Mouse (Mus musculus): ENCODE data around the gene Gm11027. TPM values are rescaled to one million over a fixed set of nuclear protein-coding genes. Genes with fewer than 3 reads are reported as not detected.

Gm11027 gene
- polyA plus RNA-seq, 1 experiment: not detected

- Histone ChIP-seq H3K27me3 (ENCODE audit: control insufficient read depth, insufficient read depth, insufficient read length) (no peaks in the 10 kb centered on the region), H3K36me3 (ENCODE audit: control insufficient read depth, insufficient read depth) (no peaks in the 10 kb centered on the region), H3K79me2 (ENCODE audit: control insufficient read depth, insufficient read depth) (peaks cover 9% of the 10 kb centered on the region), H3K4me3 (peak within 1 kb of the TSS; percentile 26), H3ac (ENCODE audit: control insufficient read depth, insufficient read length) (peak within 1 kb of the TSS; percentile 20), H3K4me2 (ENCODE audit: low read depth) (peak within 1 kb of the TSS; percentile 92)
- TF ChIP-seq E2F4 (IDR thresholded peaks at IDR 0.05; ENCODE audit: insufficient read depth) (no peak), REST (IDR thresholded peaks at IDR 0.05; ENCODE audit: insufficient read depth, insufficient read length) (no peak), SRF (IDR thresholded peaks at IDR 0.05; ENCODE audit: control insufficient read depth, insufficient read length, low read depth) (no peak), USF1 (IDR thresholded peaks at IDR 0.05; ENCODE audit: low read depth) (no peak), POLR2A (IDR thresholded peaks at IDR 0.05; ENCODE audit: insufficient read length, low read depth) (peak; percentile 65), POLR2AphosphoS2 (IDR thresholded peaks at IDR 0.05; ENCODE audit: insufficient read length, low read depth) (peak; percentile 56), CEBPB (IDR thresholded peaks at IDR 0.05; ENCODE audit: insufficient read depth, poor library complexity, severe bottlenecking) (no peak), TCF12 (IDR thresholded peaks at IDR 0.05; ENCODE audit: insufficient read depth, poor library complexity, severe bottlenecking) (no peak), MYOG (IDR thresholded peaks at IDR 0.05; ENCODE audit: control insufficient read depth in 1 of 3, insufficient read depth in 1 of 3, insufficient read length in 2 of 3, low read depth in 2 of 3) (no peak)
These were observed 12.4 kb upstream of the Gm11027 start, which contains the start of gene Wdr60 for GRCm38 (mm10) chr12:116262555-116263341. TSS of gene Wdr60 (minus strand) at chr12:116263022.

- Histone ChIP-seq H3ac (ENCODE audit: control insufficient read depth, insufficient read length) (no peak overlapping the region), H3K27me3 (ENCODE audit: control insufficient read depth, insufficient read depth, insufficient read length) (no peaks in the 10 kb centered on the region), H3K4me2 (ENCODE audit: low read depth) (no peak overlapping the region), H3K79me2 (ENCODE audit: control insufficient read depth, insufficient read depth) (no peaks in the 10 kb centered on the region), H3K36me3 (ENCODE audit: control insufficient read depth, insufficient read depth) (no peaks in the 10 kb centered on the region), H3K4me3 (no peak overlapping the region)
- TF ChIP-seq SRF (IDR thresholded peaks at IDR 0.05; ENCODE audit: control insufficient read depth, insufficient read length, low read depth) (no peak), MAX (IDR thresholded peaks at IDR 0.05; ENCODE audit: low read depth) (no peak), REST (IDR thresholded peaks at IDR 0.05; ENCODE audit: insufficient read depth, insufficient read length) (no peak), MYOG (IDR thresholded peaks at IDR 0.05; ENCODE audit: control insufficient read depth in 1 of 3, insufficient read depth in 1 of 3, insufficient read length in 2 of 3, low read depth in 2 of 3) (no peak), E2F4 (IDR thresholded peaks at IDR 0.05; ENCODE audit: insufficient read depth) (no peak), USF1 (IDR thresholded peaks at IDR 0.05; ENCODE audit: low read depth) (no peak), POLR2A (IDR thresholded peaks at IDR 0.05; ENCODE audit: insufficient read length, low read depth) (no peak), TCF12 (IDR thresholded peaks at IDR 0.05; ENCODE audit: insufficient read depth, poor library complexity, severe bottlenecking) (no peak), TCF3 (IDR thresholded peaks at IDR 0.05; ENCODE audit: insufficient read length, low read depth) (no peak), POLR2AphosphoS2 (IDR thresholded peaks at IDR 0.05; ENCODE audit: insufficient read length, low read depth) (no peak), MYOD1 (IDR thresholded peaks at IDR 0.05; ENCODE audit: control insufficient read depth in 1 of 3, insufficient read length in 2 of 3, low read depth in 2 of 3) (no peak), CEBPB (IDR thresholded peaks at IDR 0.05; ENCODE audit: insufficient read depth, poor library complexity, severe bottlenecking) (no peak)
These were observed 10.4 kb upstream of the Gm11027 start for GRCm38 (mm10) chr12:116264756-116265155.

GRCm38 (mm10) chr12:116265275-116265674 is 9.9 kb upstream of the Gm11027 start:
- TF ChIP-seq POLR2A (IDR thresholded peaks at IDR 0.05; ENCODE audit: insufficient read length, low read depth) (no peak), TCF3 (IDR thresholded peaks at IDR 0.05; ENCODE audit: insufficient read length, low read depth) (no peak), MYOD1 (IDR thresholded peaks at IDR 0.05; ENCODE audit: control insufficient read depth in 1 of 3, insufficient read length in 2 of 3, low read depth in 2 of 3) (no peak), REST (IDR thresholded peaks at IDR 0.05; ENCODE audit: insufficient read depth, insufficient read length) (no peak), MAX (IDR thresholded peaks at IDR 0.05; ENCODE audit: low read depth) (no peak), MYOG (IDR thresholded peaks at IDR 0.05; ENCODE audit: control insufficient read depth in 1 of 3, insufficient read depth in 1 of 3, insufficient read length in 2 of 3, low read depth in 2 of 3) (no peak), POLR2AphosphoS2 (IDR thresholded peaks at IDR 0.05; ENCODE audit: insufficient read length, low read depth) (no peak), USF1 (IDR thresholded peaks at IDR 0.05; ENCODE audit: low read depth) (no peak), E2F4 (IDR thresholded peaks at IDR 0.05; ENCODE audit: insufficient read depth) (no peak), TCF12 (IDR thresholded peaks at IDR 0.05; ENCODE audit: insufficient read depth, poor library complexity, severe bottlenecking) (no peak)
- Histone ChIP-seq H3K4me2 (ENCODE audit: low read depth) (no peak overlapping the region), H3K27me3 (ENCODE audit: control insufficient read depth, insufficient read depth, insufficient read length) (no peaks in the 10 kb centered on the region), H3ac (ENCODE audit: control insufficient read depth, insufficient read length) (no peak overlapping the region), H3K4me3 (no peak overlapping the region), H3K36me3 (ENCODE audit: control insufficient read depth, insufficient read depth) (no peaks in the 10 kb centered on the region), H3K79me2 (ENCODE audit: control insufficient read depth, insufficient read depth) (no peaks in the 10 kb centered on the region)

GRCm38 (mm10) chr12:116269450-116269849 is 5.7 kb upstream of the Gm11027 start:
- Histone ChIP-seq H3ac (ENCODE audit: control insufficient read depth, insufficient read length) (no peak overlapping the region), H3K79me2 (ENCODE audit: control insufficient read depth, insufficient read depth) (no peaks in the 10 kb centered on the region), H3K36me3 (ENCODE audit: control insufficient read depth, insufficient read depth) (no peaks in the 10 kb centered on the region), H3K4me2 (ENCODE audit: low read depth) (peak overlapping the region; percentile 7), H3K27me3 (ENCODE audit: control insufficient read depth, insufficient read depth, insufficient read length) (no peaks in the 10 kb centered on the region), H3K4me3 (no peak overlapping the region)
- TF ChIP-seq USF1 (IDR thresholded peaks at IDR 0.05; ENCODE audit: low read depth) (peak; percentile 8), TCF3 (IDR thresholded peaks at IDR 0.05; ENCODE audit: insufficient read length, low read depth) (no peak)

GRCm38 (mm10) chr12:116270538-116270937 is 4.6 kb upstream of the Gm11027 start:
- Histone ChIP-seq H3K27me3 (ENCODE audit: control insufficient read depth, insufficient read depth, insufficient read length) (no peaks in the 10 kb centered on the region), H3K4me3 (no peak overlapping the region), H3K79me2 (ENCODE audit: control insufficient read depth, insufficient read depth) (no peaks in the 10 kb centered on the region), H3K36me3 (ENCODE audit: control insufficient read depth, insufficient read depth) (no peaks in the 10 kb centered on the region), H3K4me2 (ENCODE audit: low read depth) (no peak overlapping the region), H3ac (ENCODE audit: control insufficient read depth, insufficient read length) (no peak overlapping the region)
- no peak for TF ChIP-seq MYOD1 (IDR thresholded peaks at IDR 0.05; ENCODE audit: control insufficient read depth in 1 of 3, insufficient read length in 2 of 3, low read depth in 2 of 3)
- no peak for TF ChIP-seq POLR2AphosphoS2 (IDR thresholded peaks at IDR 0.05; ENCODE audit: insufficient read length, low read depth)
- no peak for TF ChIP-seq SRF (IDR thresholded peaks at IDR 0.05; ENCODE audit: control insufficient read depth, insufficient read length, low read depth)
- no peak for TF ChIP-seq CEBPB (IDR thresholded peaks at IDR 0.05; ENCODE audit: insufficient read depth, poor library complexity, severe bottlenecking)
- no peak for TF ChIP-seq USF1 (IDR thresholded peaks at IDR 0.05; ENCODE audit: low read depth)
- TF ChIP-seq MAX (IDR thresholded peaks at IDR 0.05; ENCODE audit: low read depth): no peak
- no peak for TF ChIP-seq TCF3 (IDR thresholded peaks at IDR 0.05; ENCODE audit: insufficient read length, low read depth)
- no peak for TF ChIP-seq E2F4 (IDR thresholded peaks at IDR 0.05; ENCODE audit: insufficient read depth)
- TF ChIP-seq REST (IDR thresholded peaks at IDR 0.05; ENCODE audit: insufficient read depth, insufficient read length): no peak
- TF ChIP-seq POLR2A (IDR thresholded peaks at IDR 0.05; ENCODE audit: insufficient read length, low read depth): no peak
- no peak for TF ChIP-seq TCF12 (IDR thresholded peaks at IDR 0.05; ENCODE audit: insufficient read depth, poor library complexity, severe bottlenecking)
- no peak for TF ChIP-seq MYOG (IDR thresholded peaks at IDR 0.05; ENCODE audit: control insufficient read depth in 1 of 3, insufficient read depth in 1 of 3, insufficient read length in 2 of 3, low read depth in 2 of 3)

Data from myocyte (in vitro differentiated cells).